Mouse (Mus musculus): Measurements from ENCODE around the gene Slc39a9.

Slc39a9 gene

GRCm38 (mm10) chr12:80653951-80654658 is 10.4 kb downstream of the Slc39a9 start:
- DNase-seq (ENCODE audit: extremely low read depth, low read depth, low spot score) = peak; percentile 91

GRCm38 (mm10) chr12:80654659-80655025 is 11.0 kb downstream of the Slc39a9 start:
- peak; percentile 81 for DNase-seq (ENCODE audit: extremely low read depth, low read depth, low spot score)

- no peak for DNase-seq (ENCODE audit: extremely low read depth, low read depth, low spot score)
Measured at GRCm38 (mm10) chr12:80658661-80659060, 15.0 kb downstream of the Slc39a9 start.

- DNase-seq (ENCODE audit: extremely low read depth, low read depth, low spot score) = no peak
Measured at GRCm38 (mm10) chr12:80662322-80662721, 18.6 kb downstream of the Slc39a9 start.

- DNase-seq (ENCODE audit: extremely low read depth, low read depth, low spot score) = no peak
Measured at GRCm38 (mm10) chr12:80663935-80664334, 20.3 kb downstream of the Slc39a9 start.

- no peak for DNase-seq (ENCODE audit: extremely low read depth, low read depth, low spot score)
Measured at GRCm38 (mm10) chr12:80668391-80668790, 24.7 kb downstream of the Slc39a9 start.

- DNase-seq (ENCODE audit: extremely low read depth, low read depth, low spot score) = no peak
Measured at GRCm38 (mm10) chr12:80673170-80673569, 29.5 kb downstream of the Slc39a9 start.

- DNase-seq (ENCODE audit: extremely low read depth, low read depth, low spot score) = no peak
Measured at GRCm38 (mm10) chr12:80681340-80681739, 37.7 kb downstream of the Slc39a9 start.

GRCm38 (mm10) chr12:80683554-80683953 is 39.9 kb downstream of the Slc39a9 start:
- no peak for DNase-seq (ENCODE audit: extremely low read depth, low read depth, low spot score)

- no peak for DNase-seq (ENCODE audit: extremely low read depth, low read depth, low spot score)
Measured at GRCm38 (mm10) chr12:80684316-80684715, 40.6 kb downstream of the Slc39a9 start.

GRCm38 (mm10) chr12:80687788-80688211 is 44.1 kb downstream of the Slc39a9 start:
- DNase-seq (ENCODE audit: extremely low read depth, low read depth, low spot score) = peak; percentile 23

- no peak for DNase-seq (ENCODE audit: extremely low read depth, low read depth, low spot score)
Measured at GRCm38 (mm10) chr12:80689696-80690095, 46.0 kb downstream of the Slc39a9 start.

GRCm38 (mm10) chr12:80691671-80692091 is 48.0 kb downstream of the Slc39a9 start:
- DNase-seq (ENCODE audit: extremely low read depth, low read depth, low spot score) = no peak

- no peak for DNase-seq (ENCODE audit: extremely low read depth, low read depth, low spot score)
Measured at GRCm38 (mm10) chr12:80692269-80692972, 48.7 kb downstream of the Slc39a9 start, which contains the start of gene Plekhd1. Gene Plekhd1 (plus strand): TSS chr12:80692591.

- DNase-seq (ENCODE audit: extremely low read depth, low read depth, low spot score) = no peak
Measured at GRCm38 (mm10) chr12:80693700-80694099, 50.0 kb downstream of the Slc39a9 start.

- DNase-seq (ENCODE audit: extremely low read depth, low read depth, low spot score) = no peak
Measured at GRCm38 (mm10) chr12:80695004-80695403, 51.3 kb downstream of the Slc39a9 start.

GRCm38 (mm10) chr12:80698526-80699143 is 55.0 kb downstream of the Slc39a9 start:
- no peak for DNase-seq (ENCODE audit: extremely low read depth, low read depth, low spot score)

- no peak for DNase-seq (ENCODE audit: extremely low read depth, low read depth, low spot score)
Measured at GRCm38 (mm10) chr12:80699144-80699531, 55.5 kb downstream of the Slc39a9 start.

- no peak for DNase-seq (ENCODE audit: extremely low read depth, low read depth, low spot score)
Measured at GRCm38 (mm10) chr12:80701332-80701731, 57.6 kb downstream of the Slc39a9 start.

- DNase-seq (ENCODE audit: extremely low read depth, low read depth, low spot score) = no peak
Measured at GRCm38 (mm10) chr12:80706208-80706914, 62.7 kb downstream of the Slc39a9 start.

- DNase-seq (ENCODE audit: extremely low read depth, low read depth, low spot score) = no peak
Measured at GRCm38 (mm10) chr12:80706915-80707604, 63.4 kb downstream of the Slc39a9 start.
